Mouse (Mus musculus) intestine, embryonic 14.5 days (tissue): Measurements from ENCODE around the gene Cadm4. TPM values are rescaled to one million over a fixed set of nuclear protein-coding genes. Genes with fewer than 3 reads are reported as not detected.
"Not testable (repeated sequence)": the region's sequence is repeated elsewhere in the genome, so short reads cannot be mapped to it uniquely, and the experiment has no call there.

Experiments used
- ATAC-seq: fragments of 200-750 bp; cut with Nextera tagmentation; replicated peaks from 2 replicates; pipeline ENCODE4 v1.8.0; 2017; ENCODE audit warnings: low read depth, moderate number of reproducible peaks, moderate TSS enrichment, moderate library complexity; ENCODE audit not compliant: low FRiP score, low TSS enrichment
- DNase-seq: peaks from one replicate; pipeline ENCODE4 v3.0.0-alpha.2; 2018; ENCODE audit warnings: low spot score
- H3K27ac ChIP-seq: fragments of 300-500 bp; sonication (generic); 2 replicates; pipeline ENCODE4 v1.5.1; 2014; ENCODE audit warnings: low read depth, mild to moderate bottlenecking, control low read depth
- H3K27me3 ChIP-seq: fragments of 300-500 bp; sonication (generic); replicated peaks from 2 replicates; pipeline ENCODE4 v1.6.1; 2014; ENCODE audit warnings: low read length, control low read depth; ENCODE audit not compliant: control insufficient read depth, insufficient read depth
- H3K36me3 ChIP-seq: fragments of 300-500 bp; sonication (generic); 2 replicates; pipeline ENCODE4 v1.6.1; 2014; ENCODE audit warnings: low read length, control low read depth; ENCODE audit not compliant: control insufficient read depth, insufficient read depth
- H3K4me1 ChIP-seq: fragments of 300-500 bp; sonication (generic); replicated peaks from 2 replicates; pipeline ENCODE4 v1.6.1; 2014; ENCODE audit warnings: low read length, control low read depth, mixed read lengths; ENCODE audit not compliant: control insufficient read depth, insufficient read depth
- H3K4me2 ChIP-seq: fragments of 300-500 bp; sonication (generic); 2 replicates; pipeline ENCODE4 v1.6.1; 2014; ENCODE audit warnings: low read length
- H3K4me3 ChIP-seq: fragments of 300-500 bp; sonication (generic); 2 replicates; pipeline ENCODE4 v1.5.1; 2014; ENCODE audit warnings: low read depth, low read length, control low read depth, mixed read lengths
- H3K9ac ChIP-seq: fragments of 300-500 bp; sonication (generic); 2 replicates; pipeline ENCODE4 v1.6.1; 2014; ENCODE audit warnings: mild to moderate bottlenecking, low read length
- H3K9me3 ChIP-seq: fragments of 300-500 bp; sonication (generic); 2 replicates; pipeline ENCODE4 v1.6.1; 2016; ENCODE audit warnings: low read length, control low read depth; ENCODE audit not compliant: control insufficient read depth
- WGBS: fragments of 180-500 bp; shearing (Covaris S2); extraction: QIAGEN DNeasy Blood & Tissue Kit; methylation state at CpG from one replicate; pipeline ENCODE4 v1.1.7; 2014; 5-methylcytosine and 5-hydroxymethylcytosine counted together
- polyA plus RNA-seq: library from polyadenylated mRNA; unstranded; fragments of >200 nt; fragmentation: Nextera tagmentation; extraction: Ambion mirVana; gene quantifications from 2 replicates; pipeline ENCODE4 v1.2.1, GENCODE M21; 2014

The Cadm4 gene
- polyA plus RNA-seq, 1 experiment from 2014 or later, result 0.64 TPM

DNA sequence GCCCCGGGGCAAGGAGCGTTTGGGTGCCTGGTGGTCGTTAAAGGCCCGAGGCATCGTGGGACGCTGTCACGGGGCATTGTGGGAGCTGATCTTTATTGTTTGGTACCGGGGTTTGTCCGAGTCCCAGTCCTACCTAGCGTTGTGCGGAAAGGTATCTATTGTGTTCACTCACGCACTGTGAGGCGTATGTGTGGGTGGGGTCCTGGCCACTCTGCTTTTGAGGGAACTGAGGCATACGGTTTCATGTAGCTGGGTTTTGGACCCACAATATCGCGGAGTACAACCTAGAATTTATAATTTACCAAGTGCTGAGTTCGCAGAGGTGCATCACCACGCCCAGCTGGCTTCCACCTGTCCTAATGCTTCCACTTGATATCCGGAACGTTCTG lies 25.9 kb downstream of the Cadm4 start:
- Histone ChIP-seq H3K4me1 (peaks cover 16% of the 10 kb centered on the region), H3K36me3 (0 out of 2 replicates have a peak, but pooled peaks cover 7% of the 10 kb centered on the region), H3K27ac (peak overlapping the region; percentile 100), H3K9me3 (no peaks in the 10 kb centered on the region), H3K27me3 (no peaks in the 10 kb centered on the region), H3K4me3 (peak overlapping the region; percentile 76), H3K4me2 (peak overlapping the region; percentile 59), H3K9ac (peak overlapping the region; percentile 97)
- DNase-seq (no peak), ATAC-seq (0 out of 2 replicates have a peak, but pooled peaks have one; percentile 0)
- WGBS, result under 1% methylated on average over 20 of the region's 20 CpGs

DNA sequence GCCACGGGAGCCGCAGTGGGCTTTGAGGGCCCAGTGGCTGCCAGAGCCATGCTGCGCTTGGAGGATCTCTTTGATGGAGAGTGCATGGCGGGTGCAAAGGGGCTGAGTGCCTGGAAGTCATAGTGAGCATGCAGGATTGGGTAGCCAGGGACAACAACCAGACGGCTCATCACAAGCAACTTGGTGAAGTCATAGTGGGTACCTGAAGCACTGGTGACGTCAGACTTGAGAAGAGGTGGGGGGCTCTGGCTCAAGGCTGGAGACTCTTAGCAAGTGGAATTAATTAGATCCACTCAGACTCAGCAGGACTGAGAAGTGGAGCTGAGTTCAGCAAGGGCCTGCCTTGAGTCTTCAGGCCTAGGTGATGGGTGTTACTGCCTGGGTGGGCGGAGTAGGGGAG lies 30.5 kb downstream of the Cadm4 start, which contains the start of gene AC161166.1:
AC161166.1 (minus strand) TSS at position 101 of the 400 bp plus-strand sequence.
- H3K9me3 ChIP-seq, result no peaks in the 10 kb centered on the region
- no peak within 1 kb of the TSS for H3K4me2 ChIP-seq
- no peak within 1 kb of the TSS for H3K9ac ChIP-seq
- 92% methylated on average over 7 of the region's 7 CpGs for WGBS
- no peaks in the 10 kb centered on the region; the same call in 1 of the 2 replicates for H3K4me1 ChIP-seq
- H3K27me3 ChIP-seq, result no peaks in the 10 kb centered on the region
- DNase-seq (no peak), ATAC-seq (no peak)
- no peak within 1 kb of the TSS for H3K27ac ChIP-seq
- H3K4me3 ChIP-seq, result no peak within 1 kb of the TSS
- H3K36me3 ChIP-seq, result peaks cover 13% of the 10 kb centered on the region; the same call in 1 of the 2 replicates

DNA sequence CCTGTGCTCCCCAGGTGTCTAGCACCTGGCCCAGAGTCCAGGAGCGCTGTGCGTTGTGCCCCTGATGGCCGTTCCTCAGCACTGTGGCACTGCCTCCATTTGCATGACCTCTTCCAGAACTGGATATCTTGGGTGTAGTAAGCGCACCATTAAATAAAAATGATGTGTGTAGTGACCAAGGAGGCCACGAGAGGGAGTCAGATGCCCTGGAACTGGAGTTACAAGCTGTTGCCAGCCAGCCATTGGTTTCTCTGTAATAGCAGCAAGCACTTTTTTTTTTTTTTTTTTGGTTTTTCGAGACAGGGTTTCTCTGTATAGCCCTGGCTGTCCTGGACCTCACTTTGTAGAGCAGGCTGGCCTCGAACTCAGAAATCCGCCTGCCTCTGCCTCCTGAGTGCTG lies 34.5 kb downstream of the Cadm4 start:
- not testable (repeated sequence) for H3K4me2 ChIP-seq, H3K4me3 ChIP-seq, H3K9ac ChIP-seq, ATAC-seq, H3K27me3 ChIP-seq, H3K27ac ChIP-seq, H3K9me3 ChIP-seq, H3K4me1 ChIP-seq, DNase-seq
- WGBS, result 69% methylated on average over 8 of the region's 8 CpGs
- H3K36me3 ChIP-seq, result peaks cover 13% of the 10 kb centered on the region; the same call in 1 of the 2 replicates

DNA sequence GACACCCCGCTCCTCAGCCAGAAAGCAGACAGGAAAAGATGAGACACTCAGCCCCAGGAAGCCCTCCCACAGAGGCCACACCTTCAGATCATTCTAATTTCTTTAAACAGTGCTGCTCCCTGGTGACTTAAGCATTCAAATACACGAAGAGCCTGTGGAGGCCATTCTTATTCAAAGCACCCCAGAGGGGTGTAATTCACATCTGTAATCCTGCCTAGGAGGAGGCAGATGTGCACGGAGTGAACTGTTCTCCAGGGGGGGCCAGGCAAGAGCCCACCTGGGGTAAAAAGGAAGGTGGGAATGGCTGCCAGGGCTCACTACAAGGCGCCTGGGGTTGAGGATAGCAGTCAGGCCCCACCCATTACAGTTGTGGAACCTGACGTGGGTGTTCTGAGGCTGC lies 35.3 kb downstream of the Cadm4 start:
- H3K4me1 ChIP-seq, result no peaks in the 10 kb centered on the region
- H3K27me3 ChIP-seq, result no peaks in the 10 kb centered on the region
- no peaks in the 10 kb centered on the region for H3K9me3 ChIP-seq
- no peak overlapping the region for H3K9ac ChIP-seq
- 59% methylated on average over 5 of the region's 5 CpGs for WGBS
- H3K4me2 ChIP-seq, result no peak overlapping the region
- H3K4me3 ChIP-seq, result no peak overlapping the region
- no peak overlapping the region for H3K27ac ChIP-seq
- ATAC-seq (no peak), DNase-seq (no peak)
- H3K36me3 ChIP-seq, result peaks cover 11% of the 10 kb centered on the region; the same call in 1 of the 2 replicates

DNA sequence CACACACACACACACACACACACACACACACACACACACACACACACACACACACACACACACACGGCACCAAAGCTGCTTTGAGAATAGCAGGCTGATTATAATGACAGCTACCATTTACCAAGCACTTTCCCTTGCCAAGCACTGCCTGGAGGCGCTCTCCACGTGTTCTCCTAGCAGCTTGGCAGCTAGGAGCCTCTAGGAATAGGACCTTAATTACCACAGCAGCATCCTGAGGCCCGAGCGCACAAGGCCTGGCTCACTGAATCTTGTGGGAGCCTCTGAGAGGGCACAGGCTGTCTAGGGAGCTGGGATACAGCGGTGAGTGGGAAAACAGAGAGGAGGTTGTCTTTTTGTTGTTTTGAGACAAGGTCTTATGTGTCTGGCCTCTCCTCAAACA lies 35.8 kb downstream of the Cadm4 start:
- H3K9ac ChIP-seq, result no peak overlapping the region
- H3K4me2 ChIP-seq, result no peak overlapping the region
- H3K9me3 ChIP-seq, result no peaks in the 10 kb centered on the region
- H3K4me3 ChIP-seq, result no peak overlapping the region
- no peak overlapping the region for H3K27ac ChIP-seq
- DNase-seq, result no peak
- H3K27me3 ChIP-seq, result no peaks in the 10 kb centered on the region
- ATAC-seq, result no peak
- WGBS, result 67% methylated on average over 6 of the region's 6 CpGs
- H3K36me3 ChIP-seq, result peaks cover 7% of the 10 kb centered on the region; the same call in 1 of the 2 replicates
- no peaks in the 10 kb centered on the region for H3K4me1 ChIP-seq

DNA sequence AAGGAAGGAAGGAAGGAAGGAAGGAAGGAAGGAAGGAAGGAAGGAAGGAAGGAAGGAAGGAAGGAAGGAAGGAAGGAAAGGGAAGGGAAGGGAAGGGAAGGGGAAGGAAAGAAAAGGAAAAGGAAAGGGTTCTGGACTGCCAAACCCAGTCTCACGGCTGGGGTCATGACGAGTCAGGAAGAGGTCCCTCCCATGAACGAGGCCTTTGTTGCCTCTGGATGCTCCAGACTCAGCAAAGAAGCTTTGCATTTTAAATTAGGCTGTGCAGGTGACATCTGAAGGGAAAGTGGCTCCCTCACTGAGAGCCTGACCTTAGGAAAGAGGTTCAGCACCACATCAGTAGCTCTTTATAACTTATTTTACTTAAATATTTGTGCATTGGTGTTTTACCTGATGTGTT lies 37.3 kb downstream of the Cadm4 start:
- Histone ChIP-seq H3K4me3 (no peak overlapping the region), H3K9me3 (no peaks in the 10 kb centered on the region), H3K27me3 (no peaks in the 10 kb centered on the region), H3K4me1 (no peaks in the 10 kb centered on the region), H3K27ac (no peak overlapping the region), H3K4me2 (no peak overlapping the region), H3K9ac (no peak overlapping the region), H3K36me3 (peaks cover 7% of the 10 kb centered on the region; the same call in 1 of the 2 replicates)
- no peak for ATAC-seq
- no peak for DNase-seq
- 62% methylated on average over 3 of the region's 3 CpGs for WGBS

DNA sequence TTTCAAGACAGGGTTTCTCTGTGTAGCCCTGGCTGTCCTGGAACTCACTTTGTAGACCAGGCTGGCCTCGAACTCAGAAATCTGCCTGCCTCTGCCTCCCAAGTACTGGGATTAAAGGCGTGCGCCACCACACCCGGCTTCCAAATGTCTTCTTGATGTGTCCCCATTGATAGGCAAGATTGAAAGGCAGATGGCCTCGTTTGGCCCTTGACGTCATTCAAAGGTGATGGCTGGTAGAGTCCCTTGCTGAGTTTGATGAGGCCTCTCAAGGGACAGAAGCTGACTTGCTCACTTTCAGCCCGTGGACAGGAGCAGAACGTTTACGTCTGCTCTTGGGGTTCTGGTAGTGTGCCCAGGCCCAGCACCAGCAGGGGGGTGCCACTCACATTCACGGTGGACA lies 38.2 kb downstream of the Cadm4 start:
- not testable (repeated sequence) for ATAC-seq, H3K27ac ChIP-seq, H3K9ac ChIP-seq, DNase-seq, H3K4me2 ChIP-seq, H3K36me3 ChIP-seq, H3K27me3 ChIP-seq, H3K4me1 ChIP-seq, H3K9me3 ChIP-seq, H3K4me3 ChIP-seq
- 92% methylated on average over 9 of the region's 10 CpGs for WGBS

DNA sequence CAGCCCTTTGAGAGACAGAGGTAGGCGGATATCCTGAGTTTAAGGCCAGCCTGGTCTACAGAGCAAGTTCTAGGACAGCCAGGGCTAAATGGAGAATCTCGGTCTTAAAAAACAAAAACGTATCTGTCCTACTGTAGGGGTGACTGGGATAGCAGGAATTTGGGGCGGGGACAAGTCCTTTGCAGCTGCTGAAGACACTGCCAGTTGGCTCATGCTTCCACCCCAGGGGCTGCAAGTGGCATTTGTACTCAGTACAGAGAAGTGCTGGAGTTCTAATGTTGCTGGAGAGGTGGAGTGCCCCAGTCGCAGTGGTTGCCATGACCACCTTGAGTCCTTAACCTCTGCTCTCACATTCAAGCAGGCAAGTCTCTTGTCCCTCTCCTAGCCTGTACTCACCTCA lies 41.0 kb downstream of the Cadm4 start:
- no peak overlapping the region for H3K4me2 ChIP-seq
- H3K27ac ChIP-seq, result no peak overlapping the region
- 57% methylated on average over 5 of the region's 5 CpGs for WGBS
- no peak overlapping the region for H3K4me3 ChIP-seq
- no peaks in the 10 kb centered on the region for H3K27me3 ChIP-seq
- DNase-seq (no peak), ATAC-seq (no peak)
- H3K4me1 ChIP-seq, result no peaks in the 10 kb centered on the region
- H3K9ac ChIP-seq, result no peak overlapping the region
- H3K9me3 ChIP-seq, result no peaks in the 10 kb centered on the region
- no peaks in the 10 kb centered on the region for H3K36me3 ChIP-seq

DNA sequence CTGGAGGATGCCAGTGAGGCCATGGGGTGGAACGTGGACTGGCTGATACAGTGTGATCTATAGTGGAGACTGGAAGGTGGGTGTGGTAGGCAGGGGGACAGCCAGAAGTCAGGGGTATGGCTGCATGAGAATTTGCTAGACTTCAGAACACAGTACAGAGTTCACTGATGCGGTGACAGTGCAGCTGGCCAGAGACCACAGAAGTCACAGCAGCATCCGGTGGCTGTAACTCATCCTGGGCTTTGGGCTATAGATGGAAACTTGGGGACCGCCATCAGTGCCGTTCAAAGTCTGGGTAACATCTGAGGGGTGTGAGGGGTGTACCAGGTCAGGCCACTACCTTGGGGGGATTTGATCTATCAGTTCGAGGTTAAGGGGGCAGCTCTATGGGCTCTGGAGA lies 41.9 kb downstream of the Cadm4 start:
- Histone ChIP-seq H3K27ac (no peak overlapping the region), H3K4me1 (no peaks in the 10 kb centered on the region), H3K9ac (no peak overlapping the region), H3K4me2 (no peak overlapping the region), H3K36me3 (no peaks in the 10 kb centered on the region), H3K27me3 (no peaks in the 10 kb centered on the region), H3K9me3 (no peaks in the 10 kb centered on the region), H3K4me3 (no peak overlapping the region)
- 86% methylated on average over 6 of the region's 6 CpGs for WGBS
- ATAC-seq (no peak), DNase-seq (no peak)
